Mouse (Mus musculus) C2C12 (cell line): ENCODE data around the gene Sfxn5.

Experiments
- CEBPB ChIP-seq: IDR thresholded peaks from one replicate; pipeline ENCODE4 v1.6.1; 2011; ENCODE audit warnings: low read depth, mild to moderate bottlenecking, control low read depth, moderate library complexity
- CTCF ChIP-seq: IDR thresholded peaks from one replicate; pipeline ENCODE4 v1.5.1; 2011; ENCODE audit not compliant: control insufficient read depth, insufficient read depth, insufficient read length
- FOSL1 ChIP-seq: IDR thresholded peaks from one replicate; pipeline ENCODE4 v1.8.0; 2011; ENCODE audit warnings: mild to moderate bottlenecking, low read length; ENCODE audit not compliant: poor library complexity, insufficient read depth, severe bottlenecking
- MAX ChIP-seq: IDR thresholded peaks from one replicate; pipeline ENCODE4 v1.6.1; 2011; ENCODE audit warnings: mild to moderate bottlenecking, control low read depth
- MYOD1 ChIP-seq: IDR thresholded peaks from one replicate; pipeline ENCODE4 v1.6.1; 2011; ENCODE audit warnings: low read depth; ENCODE audit not compliant: control insufficient read depth, insufficient read length
- USF1 ChIP-seq: IDR thresholded peaks from one replicate; pipeline ENCODE4 v1.6.1; 2011; ENCODE audit warnings: low read depth, mild to moderate bottlenecking, control low read depth, moderate library complexity

DNA sequence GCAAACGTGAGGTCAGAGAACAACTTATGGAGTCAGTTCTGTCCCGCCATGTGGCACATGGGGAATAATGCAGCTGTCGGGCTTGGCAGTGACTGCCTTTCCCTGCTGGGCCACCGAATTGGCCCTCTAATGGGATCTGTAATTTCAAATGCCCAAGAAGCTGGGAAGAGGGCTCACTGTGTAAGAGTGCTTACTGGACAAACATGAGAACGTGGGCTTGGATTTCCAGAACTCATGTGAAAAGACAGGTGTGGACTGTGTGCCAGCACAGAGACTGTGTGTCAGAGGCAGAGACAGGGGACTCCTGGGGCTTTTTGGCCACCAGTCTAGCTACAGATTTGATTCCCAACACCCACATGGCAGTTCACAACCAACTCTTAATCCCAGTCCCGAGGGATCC is 21.5 kb upstream of the Sfxn5 start:
- no peak for TF ChIP-seq CTCF
- TF ChIP-seq USF1 = no peak
- no peak for TF ChIP-seq MYOD1
- TF ChIP-seq CEBPB = no peak
- no peak for TF ChIP-seq MAX
- TF ChIP-seq FOSL1 = no peak
